Mouse (Mus musculus) bone marrow, adult 2 months (tissue): ENCODE data around the gene Ptpn5.

Experiments
- CTCF ChIP-seq: fragments of 200-500 bp; IDR thresholded peaks from 2 replicates; pipeline ENCODE4 v1.5.1; 2011; ENCODE audit warnings: low read length, control low read depth; ENCODE audit not compliant: control insufficient read depth, insufficient read depth
- POLR2A ChIP-seq: fragments of 200-500 bp; IDR thresholded peaks from 2 replicates; pipeline ENCODE4 v1.6.1; 2011; ENCODE audit warnings: low read depth, mild to moderate bottlenecking, control low read depth, low read length, borderline replicate concordance; ENCODE audit not compliant: control insufficient read depth

DNA sequence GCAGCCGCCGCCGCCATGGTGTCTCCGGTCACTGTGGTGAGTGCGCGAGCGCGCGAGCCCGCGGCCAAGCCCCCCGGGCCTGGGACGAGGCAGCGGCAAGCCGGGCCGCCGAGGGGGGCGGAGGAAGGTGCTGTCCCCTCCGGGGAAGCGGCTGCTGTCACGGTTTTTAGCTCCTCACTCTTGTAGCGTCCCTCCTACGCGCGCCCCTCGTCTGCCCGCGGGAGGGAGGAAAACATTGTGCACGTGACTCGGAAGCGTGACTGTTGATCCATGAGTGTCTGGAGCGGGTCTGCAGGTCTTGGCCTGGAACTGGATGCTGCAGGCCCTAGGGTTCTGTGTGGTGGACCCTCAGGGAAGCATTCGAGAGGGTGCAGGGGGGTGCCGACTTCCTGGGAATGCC is 82.7 kb downstream of the Ptpn5 start:
- TF ChIP-seq CTCF: no peak
- TF ChIP-seq POLR2A: no peak
